Mouse (Mus musculus) forebrain, embryonic 12.5 days (tissue): Measurements from ENCODE around the gene Cspg4. TPM values are rescaled to one million over a fixed set of nuclear protein-coding genes. Genes with fewer than 3 reads are reported as not detected.
A peak's percentile ranks its signal among the peaks of the same experiment; 100 is the strongest.
"Not testable (repeated sequence)": the region's sequence is repeated elsewhere in the genome, so short reads cannot be mapped to it uniquely, and the experiment has no call there.

ENCODE experiments used
- ATAC-seq: fragments of 200-750 bp; cut with Nextera tagmentation; 2 replicates; pipeline ENCODE4 v1.8.0; 2017; ENCODE audit warnings: moderate TSS enrichment; ENCODE audit not compliant: low FRiP score
- H3K27ac ChIP-seq: fragments of 300-500 bp; sonication (generic); 2 replicates; pipeline ENCODE4 v1.5.1; 2016; ENCODE audit warnings: mild to moderate bottlenecking
- H3K27me3 ChIP-seq: fragments of 300-500 bp; sonication (generic); 2 replicates; pipeline ENCODE4 v1.6.1; 2016; ENCODE audit warnings: mild to moderate bottlenecking
- H3K36me3 ChIP-seq: fragments of 300-500 bp; sonication (generic); replicated peaks from 2 replicates; pipeline ENCODE4 v1.6.1; 2016; ENCODE audit warnings: mild to moderate bottlenecking
- H3K4me1 ChIP-seq: fragments of 300-500 bp; sonication (generic); 2 replicates; pipeline ENCODE4 v1.6.1; 2016
- H3K4me2 ChIP-seq: fragments of 300-500 bp; sonication (generic); 2 replicates; pipeline ENCODE4 v1.6.1; 2016; ENCODE audit warnings: mild to moderate bottlenecking, moderate library complexity
- H3K4me3 ChIP-seq: fragments of 300-500 bp; sonication (generic); replicated peaks from 2 replicates; pipeline ENCODE4 v1.5.1; 2016; ENCODE audit warnings: mild to moderate bottlenecking
- H3K9ac ChIP-seq: fragments of 300-500 bp; sonication (generic); 2 replicates; pipeline ENCODE4 v1.6.1; 2016; ENCODE audit warnings: mild to moderate bottlenecking
- H3K9me3 ChIP-seq: fragments of 300-500 bp; sonication (generic); 2 replicates; pipeline ENCODE4 v1.6.1; 2016
- WGBS: fragments of 180-500 bp; shearing (Covaris S2); methylation state at CpG from one replicate; pipeline ENCODE4 v1.1.7; 2016; 5-methylcytosine and 5-hydroxymethylcytosine counted together
- polyA plus RNA-seq: library from polyadenylated mRNA; unstranded; fragments of >200 nt; fragmentation: Nextera tagmentation; extraction: Ambion mirVana; gene quantifications from 2 replicates; pipeline ENCODE4 v1.2.1, GENCODE M21; 2016

The Cspg4 gene
- polyA plus RNA-seq, 1 experiment from 2014 or later = 3.0 TPM

- peaks cover 13% of the 10 kb centered on the region for H3K4me1 ChIP-seq
- 21% methylated on average over 6 of the region's 6 CpGs for WGBS
- H3K27ac ChIP-seq = 0 out of 2 replicates have a peak overlapping the region, but pooled peaks have one; percentile 51
- H3K9me3 ChIP-seq = no peaks in the 10 kb centered on the region
- H3K9ac ChIP-seq = no peak overlapping the region
- ATAC-seq = no peak; the same call in 1 of the 2 replicates
- H3K27me3 ChIP-seq = no peaks in the 10 kb centered on the region
- H3K36me3 ChIP-seq = no peaks in the 10 kb centered on the region
- peak overlapping the region; percentile 82 for H3K4me3 ChIP-seq
- H3K4me2 ChIP-seq = peak overlapping the region; percentile 54
These were observed 72.0 kb downstream of the Cspg4 start for GRCm38 (mm10) chr9:56936861-56937222.

GRCm38 (mm10) chr9:56937223-56938160 lies 72.7 kb downstream of the Cspg4 start, which contains the start of gene Imp3:
TSS of gene Imp3 (plus strand) at chr9:56937475.
- Histone ChIP-seq H3K4me3 (peak within 1 kb of the TSS; percentile 82), H3K27ac (peak within 1 kb of the TSS; percentile 85), H3K4me2 (peak within 1 kb of the TSS; percentile 92), H3K9me3 (no peaks in the 10 kb centered on the region), H3K27me3 (no peaks in the 10 kb centered on the region), H3K36me3 (no peaks in the 10 kb centered on the region), H3K4me1 (peaks cover 13% of the 10 kb centered on the region), H3K9ac (peak within 1 kb of the TSS; percentile 83)
- ATAC-seq = peak; percentile 94
- WGBS = under 1% methylated on average over 73 of the region's 73 CpGs

DNA sequence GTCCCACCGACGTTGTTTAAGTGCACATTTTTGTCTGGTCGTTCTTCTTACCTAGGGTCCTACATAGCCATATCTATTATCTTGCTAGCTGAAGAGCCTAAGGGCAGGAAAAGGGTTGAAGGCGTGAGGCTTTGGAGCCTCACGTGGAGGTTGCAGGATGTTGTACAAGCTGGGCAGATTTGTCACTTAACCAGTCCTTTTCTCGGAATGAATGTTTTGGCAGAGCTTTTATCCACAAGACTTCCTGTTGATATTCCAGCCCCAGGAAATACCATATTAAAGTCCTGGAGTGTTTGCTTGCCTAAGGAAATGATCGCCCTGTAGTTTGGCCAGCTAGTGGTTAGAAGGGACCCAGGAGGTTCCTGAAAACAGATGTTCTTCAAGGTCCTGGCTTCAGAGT lies 73.5 kb downstream of the Cspg4 start:
- ATAC-seq = no peak
- H3K9ac ChIP-seq = peak overlapping the region; percentile 83
- H3K4me1 ChIP-seq = peaks cover 13% of the 10 kb centered on the region
- H3K9me3 ChIP-seq = no peaks in the 10 kb centered on the region
- WGBS = 8% methylated on average over 7 of the region's 7 CpGs
- no peaks in the 10 kb centered on the region for H3K27me3 ChIP-seq
- H3K27ac ChIP-seq = no peak overlapping the region
- no peaks in the 10 kb centered on the region for H3K36me3 ChIP-seq
- peak overlapping the region; percentile 82 for H3K4me3 ChIP-seq
- peak overlapping the region; percentile 92 for H3K4me2 ChIP-seq

GRCm38 (mm10) chr9:56947481-56947880 lies 82.6 kb downstream of the Cspg4 start:
- not testable (repeated sequence) for H3K4me3 ChIP-seq, H3K9ac ChIP-seq, ATAC-seq, H3K27me3 ChIP-seq, H3K4me2 ChIP-seq, H3K36me3 ChIP-seq, H3K27ac ChIP-seq, H3K9me3 ChIP-seq
- peaks cover 14% of the 10 kb centered on the region for H3K4me1 ChIP-seq
- WGBS = 25% methylated on average over 3 of the region's 3 CpGs

- not testable (repeated sequence) for H3K4me2 ChIP-seq, H3K4me3 ChIP-seq, ATAC-seq, H3K27me3 ChIP-seq, H3K9ac ChIP-seq, H3K9me3 ChIP-seq, H3K36me3 ChIP-seq, H3K27ac ChIP-seq
- 85% methylated on average over 5 of the region's 5 CpGs for WGBS
- H3K4me1 ChIP-seq = peaks cover 14% of the 10 kb centered on the region
These were observed 83.9 kb downstream of the Cspg4 start for GRCm38 (mm10) chr9:56948699-56949098.

Other genes with a start within 250 kb of the Cspg4 start
- 9.4 and 10.5 TPM in 2 replicates for gene Lingo1, start 68.6 kb upstream of the Cspg4 start, polyA plus RNA-seq
- gene Odf3l1, start 354 bp upstream of the Cspg4 start, polyA plus RNA-seq = not detected in 2 replicates
- 6.0 and 6.2 TPM in 2 replicates for gene Snx33, start 63.3 kb downstream of the Cspg4 start, polyA plus RNA-seq
- 69.6 and 71.4 TPM in 2 replicates for gene Imp3, start 72.4 kb downstream of the Cspg4 start, polyA plus RNA-seq
- gene Snupn, start 85.8 kb downstream of the Cspg4 start, polyA plus RNA-seq = 25.7 and 27.6 TPM in 2 replicates
- 26.1 and 27.4 TPM in 2 replicates for gene Ptpn9, start 129.9 kb downstream of the Cspg4 start, polyA plus RNA-seq
- 42.1 and 52.7 TPM in 2 replicates for gene Sin3a, start 207.0 kb downstream of the Cspg4 start, polyA plus RNA-seq